Mouse (Mus musculus) testis, postnatal 14 days (tissue): ENCODE measurements around the gene Mia2.

ENCODE experiments used
- DNase-seq: peaks from one replicate; pipeline ENCODE4 v3.0.0; 2021; ENCODE audit warnings: low spot score

Gene Mia2

GRCm38 (mm10) chr12:59105914-59106313, 10.3 kb downstream of the Mia2 start:
- no peak for DNase-seq

GRCm38 (mm10) chr12:59106491-59106890, 10.9 kb downstream of the Mia2 start:
- DNase-seq, result no peak

- DNase-seq, result no peak
These were observed 12.3 kb downstream of the Mia2 start for GRCm38 (mm10) chr12:59107926-59108325.

- DNase-seq, result no peak
These were observed 21.6 kb downstream of the Mia2 start for GRCm38 (mm10) chr12:59117184-59117583.

GRCm38 (mm10) chr12:59125426-59125825, 29.8 kb downstream of the Mia2 start:
- DNase-seq, result no peak

- DNase-seq, result no peak
These were observed 32.9 kb downstream of the Mia2 start for GRCm38 (mm10) chr12:59128501-59128900.

GRCm38 (mm10) chr12:59129038-59129437, 33.4 kb downstream of the Mia2 start:
- DNase-seq, result no peak

GRCm38 (mm10) chr12:59129592-59129991, 34.0 kb downstream of the Mia2 start:
- no peak for DNase-seq

GRCm38 (mm10) chr12:59130249-59130648, 34.6 kb downstream of the Mia2 start:
- DNase-seq, result no peak

- peak; percentile 91 for DNase-seq
These were observed 35.3 kb downstream of the Mia2 start for GRCm38 (mm10) chr12:59130651-59131577.

GRCm38 (mm10) chr12:59131578-59131946, 36.0 kb downstream of the Mia2 start:
- no peak for DNase-seq

- DNase-seq, result no peak
These were observed 36.9 kb downstream of the Mia2 start for GRCm38 (mm10) chr12:59132462-59132861.

- no peak for DNase-seq
These were observed 37.3 kb downstream of the Mia2 start for GRCm38 (mm10) chr12:59132940-59133339.

- DNase-seq, result no peak
These were observed 37.9 kb downstream of the Mia2 start for GRCm38 (mm10) chr12:59133437-59133999.

GRCm38 (mm10) chr12:59135096-59135495, 39.5 kb downstream of the Mia2 start:
- DNase-seq, result no peak

GRCm38 (mm10) chr12:59135533-59136300, 40.1 kb downstream of the Mia2 start:
- no peak for DNase-seq

- DNase-seq, result no peak
These were observed 41.4 kb downstream of the Mia2 start for GRCm38 (mm10) chr12:59137031-59137430.

GRCm38 (mm10) chr12:59139372-59139771, 43.8 kb downstream of the Mia2 start:
- DNase-seq, result no peak

- no peak for DNase-seq
These were observed 49.5 kb downstream of the Mia2 start for GRCm38 (mm10) chr12:59145130-59145529.

GRCm38 (mm10) chr12:59149691-59150090, 54.1 kb downstream of the Mia2 start:
- no peak for DNase-seq

- no peak for DNase-seq
These were observed 65.5 kb downstream of the Mia2 start for GRCm38 (mm10) chr12:59161091-59161490.

- no peak for DNase-seq
These were observed 67.2 kb downstream of the Mia2 start for GRCm38 (mm10) chr12:59162797-59163196.

- DNase-seq, result no peak
These were observed 68.9 kb downstream of the Mia2 start for GRCm38 (mm10) chr12:59164522-59164921.
